Mouse (Mus musculus) layer of hippocampus, adult 11-12 months (tissue): ENCODE measurements around the gene Herc1.

Source experiments
- DNase-seq: peaks from one replicate; pipeline ENCODE4 v3.0.0; 2022; ENCODE audit warnings: low spot score

The Herc1 gene

GRCm38 (mm10) chr9:66521595-66521994 lies 171.3 kb downstream of the Herc1 start:
- DNase-seq, result no peak

DNA sequence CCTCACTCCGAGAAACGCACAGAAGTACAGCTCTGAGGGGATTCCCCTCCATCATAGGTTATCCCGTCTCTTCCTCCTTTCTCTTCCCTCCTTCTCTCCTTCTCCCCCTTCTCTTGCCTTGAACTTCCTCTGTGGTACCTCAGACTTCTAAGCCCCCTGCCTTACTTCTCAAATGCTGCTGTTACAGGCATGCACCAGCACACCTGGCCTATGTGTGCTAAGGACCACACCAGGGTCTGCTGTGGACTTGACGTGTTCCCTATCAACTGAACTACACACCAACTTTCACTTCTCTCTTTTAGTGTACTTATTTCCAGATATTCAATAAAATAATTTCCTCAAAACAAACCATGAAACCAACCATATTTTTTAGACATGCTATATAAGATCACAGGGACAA lies 192.5 kb downstream of the Herc1 start:
- DNase-seq, result no peak
